Mouse (Mus musculus) megakaryocyte, adult 5-6 weeks (primary cell): ENCODE results near the gene Pcbp1. TPM values are rescaled to one million over a fixed set of nuclear protein-coding genes. Genes with fewer than 3 reads are reported as not detected.
A peak's percentile ranks its signal among the peaks of the same experiment; 100 is the strongest.
"Not testable (repeated sequence)": the region's sequence is repeated elsewhere in the genome, so short reads cannot be mapped to it uniquely, and the experiment has no call there.

Experiments
- ATAC-seq: 2 replicates; pipeline ENCODE4 v1.8.0; 2016; ENCODE audit warnings: mild to moderate bottlenecking, inconsistent platforms; ENCODE audit not compliant: poor library complexity, severe bottlenecking
- total RNA-seq, 2 experiments: library from RNA; stranded (forward) in 1 of 2; stranded (reverse) in 1 of 2; fragments of 153-499, 151-499 nt in 1 of 2; fragments of 221-1000, 200-1000 nt in 1 of 2; gene quantifications; 2 replicates each; pipeline versions ENCODE4 v1.2.3 to v1.2.4; 2015 to 2017

Pcbp1 gene
- total RNA-seq, 2 experiments from 2014 or later, result 58.9 to 222 TPM

- no peak for ATAC-seq
These were observed 29.5 kb downstream of the Pcbp1 start for GRCm38 (mm10) chr6:86496585-86496984.

- ATAC-seq, result no peak
These were observed 30.0 kb downstream of the Pcbp1 start for GRCm38 (mm10) chr6:86496127-86496526.

GRCm38 (mm10) chr6:86495661-86496060 lies 30.5 kb downstream of the Pcbp1 start:
- ATAC-seq, result no peak

GRCm38 (mm10) chr6:86494767-86495166 lies 31.4 kb downstream of the Pcbp1 start:
- no peak for ATAC-seq

GRCm38 (mm10) chr6:86493469-86494263 lies 32.5 kb downstream of the Pcbp1 start:
- peak; percentile 62 for ATAC-seq

- not testable (repeated sequence) for ATAC-seq
These were observed 35.7 kb downstream of the Pcbp1 start for GRCm38 (mm10) chr6:86490413-86490812.

- peak; percentile 51 for ATAC-seq
These were observed 36.2 kb downstream of the Pcbp1 start for GRCm38 (mm10) chr6:86489945-86490344.

- ATAC-seq, result no peak
These were observed 38.0 kb downstream of the Pcbp1 start for GRCm38 (mm10) chr6:86488149-86488485.

GRCm38 (mm10) chr6:86487358-86488148 lies 38.6 kb downstream of the Pcbp1 start:
- peak; percentile 85 for ATAC-seq

GRCm38 (mm10) chr6:86485943-86486640 lies 40.0 kb downstream of the Pcbp1 start:
- ATAC-seq, result no peak

- no peak for ATAC-seq
These were observed 44.2 kb downstream of the Pcbp1 start for GRCm38 (mm10) chr6:86481871-86482270.

- ATAC-seq, result peak; percentile 46
These were observed 45.8 kb downstream of the Pcbp1 start for GRCm38 (mm10) chr6:86480189-86480831.

- no peak for ATAC-seq
These were observed 46.3 kb downstream of the Pcbp1 start for GRCm38 (mm10) chr6:86479816-86480188.

GRCm38 (mm10) chr6:86479311-86479710 lies 46.8 kb downstream of the Pcbp1 start:
- peak; percentile 29; the same call in 1 of the 2 replicates for ATAC-seq

- ATAC-seq, result no peak
These were observed 49.2 kb downstream of the Pcbp1 start for GRCm38 (mm10) chr6:86476931-86477330.

- ATAC-seq, result no peak
These were observed 50.5 kb downstream of the Pcbp1 start for GRCm38 (mm10) chr6:86475462-86476167.

- no peak for ATAC-seq
These were observed 51.4 kb downstream of the Pcbp1 start for GRCm38 (mm10) chr6:86474646-86475181.
